Mouse (Mus musculus): ENCODE measurements at regions not wholly inside any gene's neighbourhood (a gene's known extent, or its start where the extent isn't known, plus 50 kb on each side); places are given as distances from the start of the nearest gene placed in this dataset.
A peak's percentile ranks its signal among the peaks of the same experiment; 100 is the strongest.

DNA sequence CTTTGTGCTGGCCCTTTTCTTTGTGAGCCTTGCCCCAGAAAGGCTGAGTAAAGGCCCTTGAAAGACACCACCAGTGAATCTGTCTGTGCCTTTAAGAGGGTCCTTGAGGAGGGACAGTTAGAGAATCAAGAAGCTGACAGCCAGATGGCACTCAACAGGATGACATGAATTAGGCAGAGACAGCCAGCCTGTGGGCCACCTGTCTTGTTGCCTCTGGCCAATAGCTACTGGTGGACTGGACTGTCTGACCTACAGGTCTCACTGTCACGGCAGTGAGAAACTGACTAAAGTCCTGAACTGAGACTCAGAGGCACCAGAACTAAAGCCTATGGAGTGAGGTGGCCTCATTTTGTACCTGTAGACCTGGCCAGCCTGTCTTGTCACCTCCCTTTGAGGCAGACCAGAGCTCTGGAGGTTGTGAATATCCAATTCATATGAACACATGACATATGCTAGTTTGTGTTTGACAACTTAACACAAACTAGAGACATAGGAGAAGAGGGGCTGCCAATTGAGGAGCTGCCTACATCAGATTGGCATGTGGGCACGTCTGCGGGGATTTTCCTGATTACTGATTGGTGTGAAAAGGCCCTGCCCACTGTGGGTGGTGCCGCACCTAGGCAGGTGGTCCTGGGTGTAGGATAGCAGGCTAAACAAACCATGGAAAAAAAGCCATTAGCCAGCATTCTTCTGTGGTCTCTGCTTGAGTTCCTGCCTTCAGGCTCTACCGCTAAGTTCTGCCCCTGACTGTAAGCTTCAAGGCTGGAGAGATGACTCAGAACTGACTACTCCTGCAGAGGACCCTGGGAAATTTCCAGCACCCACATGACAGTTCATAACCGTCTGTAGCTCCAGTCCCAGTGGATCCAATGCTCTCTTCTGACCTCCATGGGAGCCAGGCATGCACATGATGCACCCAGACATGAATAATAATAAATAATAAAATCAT is 100.1 kb upstream of the Bod1 start:
- H3K4me1 ChIP-seq (ENCODE audit: control insufficient read depth, low read depth, low read length) = peaks cover 35% of the 10 kb centered on the region
- H3K27ac ChIP-seq (ENCODE audit: low read length) = peak overlapping the region; percentile 100
- H3K36me3 ChIP-seq (ENCODE audit: control insufficient read depth, insufficient read depth) = no peaks in the 10 kb centered on the region
- no peak overlapping the region for H3K4me2 ChIP-seq (ENCODE audit: low read depth, low read length)
- H3K9me3 ChIP-seq (replicated peaks; ENCODE audit: control insufficient read depth, low read length) = peaks cover 6% of the 10 kb centered on the region; the same call in 1 of the 2 replicates
- no peak for ATAC-seq (ENCODE audit: low read depth)
- H3K9ac ChIP-seq (ENCODE audit: low read depth, low read length) = peak overlapping the region; percentile 75
- no peak overlapping the region for H3K4me3 ChIP-seq (ENCODE audit: low read depth, low read length)
- 84% methylated on average over 6 of the region's 6 CpGs for whole genome bisulfite sequencing (ENCODE audit: insufficient replicate concordance)
- H3K27me3 ChIP-seq (ENCODE audit: control insufficient read depth, insufficient read depth, low read depth, low read length) = no peaks in the 10 kb centered on the region

DNA sequence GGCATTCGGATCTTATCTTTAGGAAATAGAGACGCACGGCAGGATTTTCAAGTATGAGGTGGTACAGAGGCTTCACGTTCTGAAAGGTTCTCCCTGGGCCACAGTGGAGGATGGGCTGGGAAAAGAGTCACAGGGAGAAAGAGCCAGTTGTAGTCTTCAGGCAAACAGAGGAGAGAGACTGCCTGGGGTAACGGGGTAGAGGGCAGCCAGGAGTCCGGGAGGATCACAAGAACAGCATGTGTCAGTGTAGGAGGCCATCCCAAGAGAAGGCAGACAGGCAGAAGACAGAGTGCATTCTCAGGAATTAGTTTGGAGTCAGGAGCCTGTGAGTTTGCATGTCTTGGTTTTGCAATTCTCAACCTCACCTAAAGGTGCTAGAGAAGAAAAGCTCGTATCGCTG is 94.5 kb upstream of the Cpeb4 start:
- H3K27ac ChIP-seq (ENCODE audit: low read length) = no peak overlapping the region
- no peaks in the 10 kb centered on the region for H3K36me3 ChIP-seq (ENCODE audit: control insufficient read depth, insufficient read depth)
- H3K4me1 ChIP-seq (ENCODE audit: control insufficient read depth, low read depth, low read length) = peaks cover 29% of the 10 kb centered on the region
- H3K27me3 ChIP-seq (ENCODE audit: control insufficient read depth, insufficient read depth, low read depth, low read length) = no peaks in the 10 kb centered on the region
- 74% methylated on average over 8 of the region's 8 CpGs for WGBS (ENCODE audit: insufficient replicate concordance)
- H3K4me3 ChIP-seq (ENCODE audit: low read depth, low read length) = no peak overlapping the region
- ATAC-seq (ENCODE audit: low read depth) = no peak
- H3K9ac ChIP-seq (ENCODE audit: low read depth, low read length) = no peak overlapping the region
- peaks cover 6% of the 10 kb centered on the region; the same call in 1 of the 2 replicates for H3K9me3 ChIP-seq (replicated peaks; ENCODE audit: control insufficient read depth, low read length)
- no peak overlapping the region for H3K4me2 ChIP-seq (ENCODE audit: low read depth, low read length)

DNA sequence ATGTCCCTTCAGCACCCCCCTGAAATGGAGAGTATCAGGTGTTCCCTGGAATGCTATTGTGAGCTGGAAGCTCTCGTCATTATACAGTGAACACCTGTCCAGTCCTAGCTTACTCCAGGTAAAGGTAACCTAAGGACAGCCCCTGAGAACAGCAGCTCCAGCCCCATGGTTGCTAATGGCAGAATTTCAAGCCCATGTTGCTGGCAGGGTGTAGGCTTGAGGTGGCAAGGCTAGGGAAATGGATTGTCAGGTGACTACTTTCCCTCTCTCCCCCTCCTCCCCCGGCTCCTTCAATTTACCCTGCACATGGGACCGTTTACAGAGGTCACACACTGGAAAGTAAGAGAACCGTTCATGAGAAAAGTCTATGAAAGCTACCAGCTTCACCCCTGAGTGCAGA is 93.2 kb upstream of the Cpeb4 start:
- Histone ChIP-seq H3K27ac (ENCODE audit: low read length) (no peak overlapping the region), H3K4me1 (ENCODE audit: control insufficient read depth, low read depth, low read length) (peaks cover 29% of the 10 kb centered on the region), H3K36me3 (ENCODE audit: control insufficient read depth, insufficient read depth) (no peaks in the 10 kb centered on the region), H3K9ac (ENCODE audit: low read depth, low read length) (no peak overlapping the region), H3K9me3 (replicated peaks; ENCODE audit: control insufficient read depth, low read length) (no peaks in the 10 kb centered on the region), H3K4me2 (ENCODE audit: low read depth, low read length) (no peak overlapping the region), H3K4me3 (ENCODE audit: low read depth, low read length) (no peak overlapping the region), H3K27me3 (ENCODE audit: control insufficient read depth, insufficient read depth, low read depth, low read length) (no peaks in the 10 kb centered on the region)
- no peak for ATAC-seq (ENCODE audit: low read depth)
- WGBS (ENCODE audit: insufficient replicate concordance) = 70% methylated on average over 4 of the region's 4 CpGs

DNA sequence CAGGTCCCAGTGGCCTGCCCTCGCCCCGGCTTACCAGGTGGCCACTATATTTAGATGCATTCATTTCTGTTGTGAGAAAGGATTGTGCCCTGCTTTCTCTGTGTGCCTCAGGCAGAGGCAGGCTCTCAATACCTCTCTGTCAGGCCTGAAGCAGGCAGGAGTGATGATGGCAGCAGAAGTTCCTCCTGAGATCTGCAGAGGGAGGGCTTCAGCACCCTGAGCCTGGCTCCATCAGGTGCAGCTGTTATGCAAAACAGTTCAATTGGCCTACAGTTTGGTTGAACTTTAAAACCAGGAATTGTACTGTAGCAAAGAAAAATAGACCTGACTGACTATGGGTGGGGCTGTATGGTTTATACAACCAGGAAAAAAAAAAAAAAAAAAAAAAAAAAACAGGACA is 92.7 kb upstream of the Cpeb4 start:
- no peak overlapping the region for H3K4me2 ChIP-seq (ENCODE audit: low read depth, low read length)
- no peaks in the 10 kb centered on the region for H3K36me3 ChIP-seq (ENCODE audit: control insufficient read depth, insufficient read depth)
- H3K27ac ChIP-seq (ENCODE audit: low read length) = no peak overlapping the region
- H3K4me1 ChIP-seq (ENCODE audit: control insufficient read depth, low read depth, low read length) = peaks cover 29% of the 10 kb centered on the region
- no peaks in the 10 kb centered on the region for H3K9me3 ChIP-seq (replicated peaks; ENCODE audit: control insufficient read depth, low read length)
- no peaks in the 10 kb centered on the region for H3K27me3 ChIP-seq (ENCODE audit: control insufficient read depth, insufficient read depth, low read depth, low read length)
- WGBS (ENCODE audit: insufficient replicate concordance) = 85% methylated on average over 2 of the region's 2 CpGs
- H3K9ac ChIP-seq (ENCODE audit: low read depth, low read length) = no peak overlapping the region
- no peak for ATAC-seq (ENCODE audit: low read depth)
- H3K4me3 ChIP-seq (ENCODE audit: low read depth, low read length) = no peak overlapping the region

DNA sequence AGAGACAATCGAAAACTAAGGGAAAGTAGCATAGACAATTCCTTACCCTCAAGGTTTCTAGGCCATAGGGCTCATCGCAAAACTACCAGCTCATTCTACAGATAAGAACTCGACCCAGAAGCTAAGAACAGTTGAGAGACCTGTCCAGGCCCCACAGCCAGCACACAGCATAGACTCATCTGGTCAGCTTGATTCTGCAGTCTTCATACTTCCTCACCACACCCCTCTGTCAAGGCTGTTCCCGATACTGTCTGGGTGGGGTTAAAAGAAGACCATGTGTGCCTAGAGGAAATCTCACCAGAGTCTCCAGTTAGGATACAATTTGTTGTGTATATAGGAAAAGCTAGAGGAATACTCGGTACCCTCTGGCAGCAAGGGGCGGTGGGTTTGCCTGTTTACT is 91.0 kb upstream of the Cpeb4 start:
- Histone ChIP-seq H3K9me3 (replicated peaks; ENCODE audit: control insufficient read depth, low read length) (no peaks in the 10 kb centered on the region), H3K9ac (ENCODE audit: low read depth, low read length) (peak overlapping the region; percentile 5), H3K4me1 (ENCODE audit: control insufficient read depth, low read depth, low read length) (peaks cover 29% of the 10 kb centered on the region), H3K4me3 (ENCODE audit: low read depth, low read length) (0 out of 2 replicates have a peak overlapping the region, but pooled peaks have one; percentile 9), H3K36me3 (ENCODE audit: control insufficient read depth, insufficient read depth) (no peaks in the 10 kb centered on the region), H3K4me2 (ENCODE audit: low read depth, low read length) (peak overlapping the region; percentile 44), H3K27ac (ENCODE audit: low read length) (peak overlapping the region; percentile 88), H3K27me3 (ENCODE audit: control insufficient read depth, insufficient read depth, low read depth, low read length) (no peaks in the 10 kb centered on the region)
- ATAC-seq (ENCODE audit: low read depth) = peak; percentile 99
- WGBS (ENCODE audit: insufficient replicate concordance) = 50% methylated on average over 6 of the region's 6 CpGs

DNA sequence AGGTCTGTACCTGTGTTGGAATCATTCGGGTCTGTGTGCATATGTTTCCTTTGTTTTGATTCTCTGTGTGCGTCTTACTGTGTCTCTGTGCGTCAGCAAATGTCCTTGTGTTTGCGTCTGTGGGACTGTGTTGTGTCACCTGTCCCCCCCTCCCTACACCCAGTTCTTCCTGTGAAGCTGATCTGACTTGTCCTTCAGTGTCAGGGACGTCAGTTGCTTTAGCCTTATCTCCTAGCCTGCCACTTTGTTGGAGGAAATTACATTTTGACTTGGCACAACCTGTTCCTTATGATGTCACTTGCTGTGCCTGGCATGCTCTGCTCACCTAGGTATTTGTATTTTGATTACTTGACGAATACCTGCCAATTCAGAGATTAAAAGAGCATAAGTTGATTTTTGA is 90.4 kb upstream of the Cpeb4 start:
- Histone ChIP-seq H3K27ac (ENCODE audit: low read length) (peak overlapping the region; percentile 88), H3K36me3 (ENCODE audit: control insufficient read depth, insufficient read depth) (no peaks in the 10 kb centered on the region), H3K9me3 (replicated peaks; ENCODE audit: control insufficient read depth, low read length) (no peaks in the 10 kb centered on the region), H3K4me2 (ENCODE audit: low read depth, low read length) (no peak overlapping the region; the same call in 1 of the 2 replicates), H3K9ac (ENCODE audit: low read depth, low read length) (peak overlapping the region; percentile 5), H3K4me1 (ENCODE audit: control insufficient read depth, low read depth, low read length) (peaks cover 29% of the 10 kb centered on the region), H3K27me3 (ENCODE audit: control insufficient read depth, insufficient read depth, low read depth, low read length) (no peaks in the 10 kb centered on the region), H3K4me3 (ENCODE audit: low read depth, low read length) (0 out of 2 replicates have a peak overlapping the region, but pooled peaks have one; percentile 9)
- ATAC-seq (ENCODE audit: low read depth) = peak; percentile 9; the same call in 1 of the 2 replicates
- WGBS (ENCODE audit: insufficient replicate concordance) = 59% methylated on average over 6 of the region's 6 CpGs

DNA sequence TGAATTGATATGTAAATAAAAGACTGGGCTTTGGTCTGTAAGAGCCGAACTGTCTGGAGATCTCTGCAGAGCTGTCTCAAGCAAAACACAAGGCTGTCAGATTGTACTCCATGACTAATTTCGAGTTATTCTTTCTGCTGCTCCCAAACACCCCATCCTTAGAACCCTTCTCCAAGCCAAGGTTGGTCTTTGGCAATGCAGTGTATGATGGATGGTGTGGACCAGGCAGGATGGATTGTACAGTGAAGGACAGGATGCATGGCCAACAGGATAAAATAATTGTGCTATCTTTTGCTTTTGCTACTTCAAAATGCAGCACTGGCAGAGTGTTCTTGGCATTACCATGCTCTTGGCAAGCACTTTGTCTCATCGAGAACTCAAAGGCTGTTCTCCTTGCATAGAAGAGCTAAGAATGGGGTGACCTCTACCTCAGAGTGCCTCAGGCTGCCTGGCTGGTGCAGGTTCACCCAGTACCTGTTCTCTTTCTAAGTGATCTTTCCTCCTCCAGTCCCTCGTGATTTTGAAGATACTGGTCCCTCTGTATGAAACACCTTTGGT is 88.4 kb upstream of the Cpeb4 start:
- no peak overlapping the region for H3K27ac ChIP-seq (ENCODE audit: low read length)
- no peaks in the 10 kb centered on the region for H3K36me3 ChIP-seq (ENCODE audit: control insufficient read depth, insufficient read depth)
- H3K9me3 ChIP-seq (replicated peaks; ENCODE audit: control insufficient read depth, low read length) = no peaks in the 10 kb centered on the region
- H3K4me2 ChIP-seq (ENCODE audit: low read depth, low read length) = no peak overlapping the region
- H3K4me1 ChIP-seq (ENCODE audit: control insufficient read depth, low read depth, low read length) = peaks cover 29% of the 10 kb centered on the region
- 62% methylated on average over 4 of the region's 4 CpGs for WGBS (ENCODE audit: insufficient replicate concordance)
- H3K4me3 ChIP-seq (ENCODE audit: low read depth, low read length) = no peak overlapping the region
- no peaks in the 10 kb centered on the region; the same call in 1 of the 2 replicates for H3K27me3 ChIP-seq (ENCODE audit: control insufficient read depth, insufficient read depth, low read depth, low read length)
- H3K9ac ChIP-seq (ENCODE audit: low read depth, low read length) = no peak overlapping the region
- ATAC-seq (ENCODE audit: low read depth) = no peak

DNA sequence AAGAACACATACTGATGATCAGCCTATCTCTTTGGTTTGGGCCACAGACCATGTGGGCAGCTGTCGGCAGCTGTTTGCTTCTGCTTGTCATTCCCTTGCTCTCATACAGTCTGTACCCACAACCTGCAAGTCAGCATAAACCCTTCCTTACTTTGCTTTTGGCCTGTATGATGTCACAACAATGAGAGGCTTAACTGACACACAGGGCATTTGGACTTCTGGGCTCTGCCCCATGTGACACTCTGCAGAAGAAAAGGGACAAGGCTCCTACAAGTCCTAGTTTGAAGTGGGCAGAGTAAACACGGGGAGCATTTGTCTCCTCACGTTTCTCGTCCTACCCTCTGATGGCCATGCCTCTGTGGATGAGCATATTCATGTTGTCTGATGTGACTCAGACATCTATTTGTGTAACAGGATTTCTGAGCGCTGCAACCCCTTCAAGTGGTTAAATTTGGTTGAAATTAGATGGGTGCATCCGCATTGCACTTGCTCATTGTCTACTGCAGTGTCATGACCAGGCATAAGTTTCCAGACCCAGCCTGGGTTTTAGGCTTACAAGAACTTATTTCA is 87.6 kb upstream of the Cpeb4 start:
- no peak for ATAC-seq (ENCODE audit: low read depth)
- Histone ChIP-seq H3K4me1 (ENCODE audit: control insufficient read depth, low read depth, low read length) (peaks cover 25% of the 10 kb centered on the region), H3K9ac (ENCODE audit: low read depth, low read length) (no peak overlapping the region), H3K27ac (ENCODE audit: low read length) (no peak overlapping the region), H3K9me3 (replicated peaks; ENCODE audit: control insufficient read depth, low read length) (no peaks in the 10 kb centered on the region), H3K36me3 (ENCODE audit: control insufficient read depth, insufficient read depth) (no peaks in the 10 kb centered on the region), H3K4me2 (ENCODE audit: low read depth, low read length) (no peak overlapping the region), H3K27me3 (ENCODE audit: control insufficient read depth, insufficient read depth, low read depth, low read length) (no peaks in the 10 kb centered on the region; the same call in 1 of the 2 replicates), H3K4me3 (ENCODE audit: low read depth, low read length) (no peak overlapping the region)
- WGBS (ENCODE audit: insufficient replicate concordance) = 73% methylated on average over 6 of the region's 6 CpGs

DNA sequence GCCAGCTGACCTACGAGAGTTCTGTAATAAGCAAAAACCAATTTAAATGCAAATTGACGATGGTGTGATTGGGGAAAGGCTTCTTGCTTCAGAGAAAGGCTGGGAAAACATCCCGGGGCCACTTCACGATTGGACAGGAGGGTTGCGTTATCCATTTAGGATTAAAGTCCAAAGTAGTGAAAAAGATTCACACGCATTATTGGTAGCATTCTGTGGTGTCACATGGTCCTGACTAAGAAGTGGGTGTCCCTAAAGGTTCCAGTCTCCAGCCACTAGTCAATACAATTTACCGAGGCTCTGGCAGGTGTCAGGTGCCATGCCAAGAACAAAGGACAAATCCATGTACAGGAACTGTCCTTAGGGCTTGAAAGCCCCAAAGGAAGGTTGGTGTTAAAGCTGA is 86.9 kb upstream of the Cpeb4 start:
- H3K4me1 ChIP-seq (ENCODE audit: control insufficient read depth, low read depth, low read length) = peaks cover 22% of the 10 kb centered on the region
- 75% methylated on average over 7 of the region's 7 CpGs for WGBS (ENCODE audit: insufficient replicate concordance)
- H3K27me3 ChIP-seq (ENCODE audit: control insufficient read depth, insufficient read depth, low read depth, low read length) = peaks cover 1% of the 10 kb centered on the region; the same call in 1 of the 2 replicates
- no peak overlapping the region for H3K9ac ChIP-seq (ENCODE audit: low read depth, low read length)
- no peak overlapping the region for H3K27ac ChIP-seq (ENCODE audit: low read length)
- H3K36me3 ChIP-seq (ENCODE audit: control insufficient read depth, insufficient read depth) = no peaks in the 10 kb centered on the region
- ATAC-seq (ENCODE audit: low read depth) = no peak
- H3K9me3 ChIP-seq (replicated peaks; ENCODE audit: control insufficient read depth, low read length) = no peaks in the 10 kb centered on the region
- no peak overlapping the region for H3K4me3 ChIP-seq (ENCODE audit: low read depth, low read length)
- no peak overlapping the region for H3K4me2 ChIP-seq (ENCODE audit: low read depth, low read length)

Measured in liver, embryonic 16.5 days (tissue).